In the genomic region with DNA sequence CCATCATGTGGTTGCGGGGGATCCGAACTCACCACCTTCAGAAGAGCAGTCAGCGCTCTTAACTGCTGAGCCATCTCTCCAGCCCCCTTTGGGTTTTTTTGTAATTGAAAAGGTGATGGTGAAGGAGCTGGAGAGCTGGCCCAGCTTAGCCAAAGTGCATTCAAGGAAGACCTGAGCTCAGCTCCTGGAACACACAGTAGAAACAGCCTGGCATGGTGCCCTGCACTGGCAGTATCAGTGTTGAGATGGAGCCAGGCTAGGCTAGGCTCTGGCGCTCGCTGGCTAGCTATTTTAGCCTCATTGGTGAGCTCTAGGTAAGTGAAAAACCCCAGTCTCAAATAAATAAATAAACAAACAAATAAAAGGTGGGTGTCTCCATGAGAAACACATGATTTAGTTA, we compare ENCODE assay signal across 10 mouse cellular contexts. TPM values are rescaled to one million over a fixed set of nuclear protein-coding genes. Genes with fewer than 3 reads are reported as not detected.
DNase-seq lines count a peak whose midpoint lies in the region; ATAC-seq lines count a peak whose summit lies in the region.
"Had no signal": no experiment of that assay in that cellular context is flagged by ENCODE, and none has a peak within 500 bp of the region (broad histone marks: within the 10 kb centered on the region; RNA-seq: fewer than 3 reads in every experiment).

No protein-coding gene starts in this region.

- no peak overlapping the region for H3K4me3 ChIP-seq in intestine, embryonic 16.5 days (ENCODE audit: low read length)
- H3K4me3 ChIP-seq: liver, embryonic 15.5 days had no signal

- H3K9ac ChIP-seq in intestine, embryonic 16.5 days (ENCODE audit: low read depth, low read length) = no peak overlapping the region
- H3K9ac ChIP-seq: liver, embryonic 15.5 days had no signal

- peak; percentile 35 to 79 for DNase-seq in adrenal gland, adult (ENCODE audit: inconsistent age in 2 of 2, low spot score in 1 of 2)
- no peak for DNase-seq in adrenal gland, postnatal 4 days (ENCODE audit: low spot score in 2 of 2)
- peak; percentile 19 to 37 for DNase-seq in lung, adult 18-20 months
- DNase-seq in lung, postnatal 25 days (ENCODE audit: low spot score) = no peak
- peak; percentile 92 to 94 for DNase-seq in cerebellum, postnatal 10 days
- DNase-seq in kidney, adult 9 months = peak; percentile 58
- DNase-seq in urinary bladder, postnatal 36 days (ENCODE audit: low spot score in 2 of 2) = peak; percentile 21 to 70

- H3K4me1 ChIP-seq in intestine, embryonic 16.5 days (ENCODE audit: control insufficient read depth, insufficient read depth, low read length) = peaks cover 10% of the 10 kb centered on the region

- no peak overlapping the region for H3K27ac ChIP-seq in intestine, embryonic 16.5 days (ENCODE audit: low read length)
- H3K27ac ChIP-seq: liver, embryonic 15.5 days had no signal

- ATAC-seq in intestine, embryonic 16.5 days = no peak

- no peaks in the 10 kb centered on the region for H3K27me3 ChIP-seq in intestine, embryonic 16.5 days (replicated peaks; ENCODE audit: control insufficient read depth, insufficient read depth, low read length)
- H3K27me3 ChIP-seq: liver, embryonic 15.5 days had no signal

- WGBS in intestine, embryonic 16.5 days = 77% methylated on average over 5 of the region's 5 CpGs

- no peaks in the 10 kb centered on the region for H3K9me3 ChIP-seq in intestine, embryonic 16.5 days (ENCODE audit: control insufficient read depth, low read length)
- H3K9me3 ChIP-seq: liver, embryonic 15.5 days had no signal

- H3K4me2 ChIP-seq in intestine, embryonic 16.5 days (ENCODE audit: low read depth, low read length) = no peak overlapping the region
- H3K4me2 ChIP-seq: liver, embryonic 15.5 days had no signal

- peaks cover 9% of the 10 kb centered on the region; the same call in 1 of the 2 replicates for H3K36me3 ChIP-seq in intestine, embryonic 16.5 days (ENCODE audit: control insufficient read depth, insufficient read depth, low read length)

RNA-seq across cellular contexts. Expression of gene Ndufs1, which starts 5.6 kb away (rescaled TPM):
- 100 to 1,000 TPM; 207 to 213 TPM for total RNA-seq in adrenal gland, postnatal 4 days (2021)
- 202 TPM in 2 replicates for polyA plus RNA-seq in intestine, embryonic 16.5 days (2015; fragmentation: Nextera tagmentation; extraction: Ambion mirVana)

RNA-seq across cellular contexts. Expression of gene Eef1b2, which starts 5.6 kb away (rescaled TPM):
- total RNA-seq in adrenal gland, postnatal 4 days (2021) = 100 to 1,000 TPM; 864 to 879 TPM
- 486 and 518 TPM in 2 replicates for polyA plus RNA-seq in intestine, embryonic 16.5 days (2015; fragmentation: Nextera tagmentation; extraction: Ambion mirVana)

RNA-seq across cellular contexts. Expression of gene Gpr1, which starts 32.1 kb away (rescaled TPM):
- under 1 TPM; 0.20 to 0.53 TPM for total RNA-seq in adrenal gland, postnatal 4 days (2021)
- 0.09 TPM in 1 of 2 replicates, not detected in the other for polyA plus RNA-seq in intestine, embryonic 16.5 days (2015; fragmentation: Nextera tagmentation; extraction: Ambion mirVana)
- polyA plus RNA-seq: small intestine, adult 2 months had no signal

Comparison
In these comparisons a context has a peak if more than half of its experiments do, and no peak if none do; other contexts are left out.
1. DNase-seq: peak in adrenal gland, adult (2 of 2), lung, adult 18-20 months (2 of 2), cerebellum, postnatal 10 days (2 of 2), kidney, adult 9 months (single experiment) and urinary bladder, postnatal 36 days (2 of 2); none in adrenal gland, postnatal 4 days (0 of 2) and lung, postnatal 25 days (single experiment).